Mouse (Mus musculus): ENCODE results near the gene Gm29423. TPM values are rescaled to one million over a fixed set of nuclear protein-coding genes. Genes with fewer than 3 reads are reported as not detected.
"Not testable (repeated sequence)": the region's sequence is repeated elsewhere in the genome, so short reads cannot be mapped to it uniquely, and the experiment has no call there.

Gene Gm29423
- not detected for total RNA-seq (2022)

- DNase-seq (ENCODE audit: low spot score): not testable (repeated sequence)
These were observed at the start of gene Gm29423, which contains the start of gene Gm29644 for GRCm38 (mm10) chrY:70303187-70303586. Gene Gm29423, minus strand, starts transcription at chrY:70303287. Gene Gm29644, minus strand, starts transcription at chrY:70303343.

- DNase-seq (ENCODE audit: low spot score): not testable (repeated sequence)
These were observed 29.5 kb downstream of the Gm29423 start, which contains the start of gene Gm21118 for GRCm38 (mm10) chrY:70273542-70273941. Gene Gm21118, minus strand, starts transcription at chrY:70273642.

Other genes with a start within 250 kb of the Gm29423 start
- gene Gm21118, start 29.6 kb downstream of the Gm29423 start, total RNA-seq (2022): not detected
- not detected for gene Gm29644, start 56 bp upstream of the Gm29423 start, total RNA-seq (2022)
- not detected for gene Gm20888, start 138.6 kb upstream of the Gm29423 start, total RNA-seq (2022)

All from heart, adult 8-10 months (tissue).